Mouse (Mus musculus): Measurements from ENCODE around the gene Naa50. TPM values are rescaled to one million over a fixed set of nuclear protein-coding genes. Genes with fewer than 3 reads are reported as not detected.

Gene Naa50
- total and polyA plus RNA-seq, 3 experiments, result 40.1 to 200 (median 122) TPM

DNA sequence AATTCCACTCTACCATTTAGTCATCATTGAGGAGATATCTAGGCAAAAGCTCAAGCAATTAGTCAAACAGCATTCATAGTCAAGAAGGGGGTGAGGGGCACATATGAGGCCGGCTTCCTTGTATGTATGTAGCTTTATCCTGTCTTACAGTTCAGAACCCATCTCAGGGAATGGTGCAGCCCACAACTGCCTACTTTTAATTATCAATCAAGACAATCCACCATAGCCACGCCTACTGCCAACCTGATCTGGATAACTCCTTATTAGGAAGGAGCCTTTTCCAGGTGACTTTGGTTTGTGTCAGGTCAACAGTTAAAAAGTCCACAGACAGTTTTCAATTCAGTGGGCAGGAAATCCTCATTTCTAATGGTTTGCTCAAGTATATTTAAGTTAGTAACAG, 14.2 kb upstream of the Naa50 start:
- Histone ChIP-seq H3K27ac (ENCODE audit: insufficient read depth, low read depth) (no peak overlapping the region), H3K4me3 (replicated peaks in 1 of 3; ENCODE audit: low read depth in 2 of 3, low read length in 2 of 3, poor library complexity in 1 of 3) (no peak overlapping the region), H3K9ac (ENCODE audit: insufficient read depth, low read depth) (no peak overlapping the region), H3K9me3 (replicated peaks; ENCODE audit: low read length) (no peaks in the 10 kb centered on the region), H3K4me2 (ENCODE audit: insufficient read depth, low read depth, poor library complexity, severe bottlenecking) (no peak overlapping the region), H3K27me3 (replicated peaks) (no peaks in the 10 kb centered on the region), H3K4me1 (ENCODE audit: control insufficient read depth in 1 of 2, insufficient read depth in 2 of 2) (peaks cover 2 to 9% of the 10 kb centered on the region in 2 experiments; a peak in 2 of 4 replicates), H3K79me2 (replicated peaks; ENCODE audit: control insufficient read depth, extremely low read depth, insufficient read depth, poor library complexity, severe bottlenecking) (peaks cover 5% of the 10 kb centered on the region; the same call in 1 of the 2 replicates), H3K36me3 (replicated peaks in 1 of 2; ENCODE audit: control insufficient read depth in 1 of 2, insufficient read depth in 1 of 2, low read length in 1 of 2) (peaks cover 2 to 17% of the 10 kb centered on the region in 2 experiments)
- dilution Hi-C loops (cut with MboI; ENCODE audit: extremely low pct_ligation_motif_present, extremely low pct_unique_long_range_greater_than_20kb, low sequenced_read_pairs) (no loop called here), in situ Hi-C loops (cut with MboI; ENCODE audit: low pct_ligation_motif_present, low pct_unique_long_range_greater_than_20kb, low sequenced_read_pairs) (no loop called here)
- no peak for TF ChIP-seq TCF12 (IDR thresholded peaks at IDR 0.05; ENCODE audit: low read depth, low read length)
- no peak for TF ChIP-seq MYC (IDR thresholded peaks at IDR 0.05; ENCODE audit: low read depth, low read length)
- no peak for TF ChIP-seq POLR2A (IDR thresholded peaks at IDR 0.05; ENCODE audit: low read depth, low read length)
- TF ChIP-seq SIN3A (IDR thresholded peaks at IDR 0.05; ENCODE audit: low read length), result no peak
- no peak for TF ChIP-seq MEF2A (IDR thresholded peaks at IDR 0.05; ENCODE audit: borderline replicate concordance, low read depth, low read length)
- TF ChIP-seq SMC3 (IDR thresholded peaks at IDR 0.05; ENCODE audit: low read depth, low read length), result no peak
- TF ChIP-seq POLR2AphosphoS2 (IDR thresholded peaks at IDR 0.05; ENCODE audit: low read depth, low read length), result no peak
- TF ChIP-seq MAX (IDR thresholded peaks at IDR 0.05; ENCODE audit: low read length), result no peak
- no peak for TF ChIP-seq UBTF (IDR thresholded peaks at IDR 0.05; ENCODE audit: low read depth, low read length)
- no peak for TF ChIP-seq RAD21 (IDR thresholded peaks at IDR 0.05; ENCODE audit: low read depth, low read length)
- no peak for TF ChIP-seq USF2 (conservative IDR thresholded peaks at IDR 0.05; ENCODE audit: low read depth, low read length)
- TF ChIP-seq BHLHE40 (IDR thresholded peaks at IDR 0.05; ENCODE audit: low read depth, low read length), result no peak
- TF ChIP-seq JUN (IDR thresholded peaks at IDR 0.05; ENCODE audit: insufficient read depth, low read depth, low read length), result no peak
- no peak for TF ChIP-seq CHD2 (IDR thresholded peaks at IDR 0.05; ENCODE audit: low read length)
- no peak for TF ChIP-seq MXI1 (IDR thresholded peaks at IDR 0.05; ENCODE audit: low read depth, low read length)
- TF ChIP-seq ETS1 (conservative IDR thresholded peaks at IDR 0.05; ENCODE audit: low read depth, low read length), result no peak
- no peak for TF ChIP-seq GABPA (IDR thresholded peaks at IDR 0.05; ENCODE audit: insufficient replicate concordance, low read depth, low read length)
- no peak for TF ChIP-seq NELFE (IDR thresholded peaks at IDR 0.05; ENCODE audit: low read depth, low read length)
- no peak for TF ChIP-seq ELF1 (IDR thresholded peaks at IDR 0.05; ENCODE audit: low read depth, low read length)
- no peak for DNase-seq (ENCODE audit: extremely low read depth)

GRCm38 (mm10) chr16:44126437-44126836, 13.2 kb upstream of the Naa50 start:
- H3K27me3 ChIP-seq (replicated peaks), result no peaks in the 10 kb centered on the region
- in situ Hi-C loops (cut with MboI; ENCODE audit: low pct_ligation_motif_present, low pct_unique_long_range_greater_than_20kb, low sequenced_read_pairs), result no loop called here
- peaks cover 7% of the 10 kb centered on the region; the same call in 1 of the 2 replicates for H3K79me2 ChIP-seq (replicated peaks; ENCODE audit: control insufficient read depth, extremely low read depth, insufficient read depth, poor library complexity, severe bottlenecking)
- H3K9ac ChIP-seq (ENCODE audit: insufficient read depth, low read depth), result no peak overlapping the region
- TF ChIP-seq POLR2AphosphoS2 (IDR thresholded peaks at IDR 0.05; ENCODE audit: low read depth, low read length), result no peak
- TF ChIP-seq JUN (IDR thresholded peaks at IDR 0.05; ENCODE audit: insufficient read depth, low read depth, low read length), result no peak
- TF ChIP-seq ETS1 (conservative IDR thresholded peaks at IDR 0.05; ENCODE audit: low read depth, low read length), result no peak
- no peak for TF ChIP-seq IRF4 (IDR thresholded peaks at IDR 0.05; ENCODE audit: low read depth, low read length)
- TF ChIP-seq ZC3H11A (IDR thresholded peaks at IDR 0.05; ENCODE audit: low read depth, low read length), result no peak
- no peak for TF ChIP-seq MYC (IDR thresholded peaks at IDR 0.05; ENCODE audit: low read depth, low read length)
- no peak for TF ChIP-seq USF2 (conservative IDR thresholded peaks at IDR 0.05; ENCODE audit: low read depth, low read length)
- TF ChIP-seq ZKSCAN1 (IDR thresholded peaks at IDR 0.05; ENCODE audit: borderline replicate concordance, low read depth, low read length), result no peak
- no peak for TF ChIP-seq PAX5 (IDR thresholded peaks at IDR 0.05; ENCODE audit: low read length)
- no peak for TF ChIP-seq CHD1 (IDR thresholded peaks at IDR 0.05; ENCODE audit: low read depth, low read length)
- TF ChIP-seq USF1 (IDR thresholded peaks at IDR 0.05; ENCODE audit: low read depth, low read length), result no peak
- no peak overlapping the region for H3K27ac ChIP-seq (ENCODE audit: insufficient read depth, low read depth)
- H3K9me3 ChIP-seq (replicated peaks; ENCODE audit: low read length), result no peaks in the 10 kb centered on the region
- H3K4me1 ChIP-seq (ENCODE audit: control insufficient read depth in 1 of 2, insufficient read depth in 2 of 2), result peaks cover 2 to 12% of the 10 kb centered on the region in 2 experiments; a peak in 2 of 4 replicates
- no peak overlapping the region for H3K4me3 ChIP-seq (replicated peaks in 1 of 3; ENCODE audit: low read depth in 2 of 3, low read length in 2 of 3, poor library complexity in 1 of 3)
- H3K36me3 ChIP-seq (replicated peaks in 1 of 2; ENCODE audit: control insufficient read depth in 1 of 2, insufficient read depth in 1 of 2, low read length in 1 of 2), result peaks cover 3 to 16% of the 10 kb centered on the region in 2 experiments
- no peak overlapping the region for H3K4me2 ChIP-seq (ENCODE audit: insufficient read depth, low read depth, poor library complexity, severe bottlenecking)
- dilution Hi-C loops (cut with MboI; ENCODE audit: extremely low pct_ligation_motif_present, extremely low pct_unique_long_range_greater_than_20kb, low sequenced_read_pairs), result no loop called here
- no peak for DNase-seq (ENCODE audit: extremely low read depth)

Data from CH12.LX (cell line).